Mouse (Mus musculus) c-Kit-positive CD71-positive TER-119-positive erythroid progenitor cells, embryonic 14.5 days (primary cell): ENCODE data around the gene Atp5d.

Source experiments
- DNase-seq: peaks from one replicate; pipeline ENCODE4 v3.0.0-alpha.2; 2013; ENCODE audit warnings: low spot score

Gene Atp5d

DNA sequence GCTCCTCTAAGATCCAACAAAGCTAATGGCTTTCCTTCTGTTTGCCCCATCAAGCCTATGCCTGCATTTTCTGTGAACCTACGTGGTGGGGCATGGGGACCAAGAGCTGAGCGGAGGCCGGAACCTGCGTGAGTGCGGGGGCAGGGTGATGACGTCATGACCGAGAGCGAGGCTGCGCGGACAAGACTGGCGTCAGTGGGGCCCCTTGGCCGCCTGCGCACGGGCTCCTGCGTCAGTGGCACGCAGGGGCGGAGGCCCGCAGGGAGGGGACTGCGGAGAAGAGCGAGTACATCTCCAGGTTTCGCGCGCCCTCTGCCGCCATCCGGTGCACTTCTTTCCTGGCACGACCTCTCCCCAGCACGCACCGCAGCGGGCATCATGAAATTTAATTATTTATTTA, 2.8 kb downstream of the Atp5d start:
- DNase-seq: peak; percentile 92

DNA sequence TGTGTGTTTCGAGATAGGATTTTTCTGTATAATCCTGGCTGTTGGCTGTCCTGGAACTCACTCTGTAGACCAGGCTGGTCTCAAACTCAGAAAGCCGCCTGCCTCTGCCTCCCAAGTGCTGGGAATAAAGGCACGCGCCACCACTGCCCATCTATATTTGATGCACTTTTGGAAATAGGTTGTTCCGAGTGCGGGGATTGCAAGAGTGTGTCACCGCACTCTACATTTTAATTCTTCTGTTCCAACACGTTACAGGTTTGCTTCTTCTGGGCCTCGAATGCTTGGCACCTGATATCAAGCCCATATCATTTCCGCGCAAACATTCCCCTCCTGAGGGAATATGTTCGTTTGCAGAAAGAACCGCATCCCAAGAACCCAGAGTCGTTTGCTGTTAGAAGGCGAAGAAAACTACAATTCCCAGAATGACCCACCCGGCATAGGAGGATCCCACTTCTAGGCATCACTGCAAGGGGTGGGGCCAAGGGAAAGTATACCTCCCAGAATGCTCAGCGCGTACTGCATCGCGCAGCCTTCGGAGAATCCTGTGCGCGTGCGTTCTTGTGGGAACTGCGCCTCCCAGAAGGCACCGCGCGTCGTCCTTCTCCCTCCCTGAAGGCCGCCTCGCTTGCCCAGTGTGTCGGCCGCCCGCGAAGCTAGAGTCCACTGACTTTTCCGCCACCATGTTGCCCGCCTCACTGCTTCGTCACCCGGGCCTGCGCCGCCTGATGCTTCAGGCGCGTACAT, 3.5 kb downstream of the Atp5d start:
- peak; percentile 98 for DNase-seq

DNA sequence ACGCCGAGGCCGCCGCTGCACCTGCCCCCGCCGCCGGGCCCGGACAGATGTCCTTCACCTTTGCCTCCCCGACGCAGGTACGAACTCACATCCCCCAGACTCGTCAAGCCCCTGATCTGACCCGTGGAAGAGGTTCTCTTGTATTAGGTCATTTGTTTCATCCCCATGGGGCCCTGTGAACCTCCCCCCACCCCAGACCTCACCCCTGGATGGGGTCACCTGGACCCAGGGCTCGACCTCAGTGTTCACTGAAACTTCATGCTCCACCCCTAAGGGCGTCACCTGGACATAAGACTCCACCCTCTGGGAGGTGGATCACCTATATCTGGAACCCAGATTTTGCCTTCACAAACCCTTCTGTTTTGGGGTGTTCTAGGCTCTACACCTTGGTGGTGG, 4.1 kb downstream of the Atp5d start:
- DNase-seq: no peak

- DNase-seq: no peak
These were observed 5.2 kb downstream of the Atp5d start for GRCm38 (mm10) chr10:80143664-80144063.

GRCm38 (mm10) chr10:80144159-80144558, 5.7 kb downstream of the Atp5d start:
- no peak for DNase-seq

GRCm38 (mm10) chr10:80144864-80145838, 6.7 kb downstream of the Atp5d start:
- no peak for DNase-seq

- DNase-seq: no peak
These were observed 7.5 kb downstream of the Atp5d start for GRCm38 (mm10) chr10:80145896-80146295.

- DNase-seq: no peak
These were observed 8.2 kb downstream of the Atp5d start for GRCm38 (mm10) chr10:80146568-80147011.

GRCm38 (mm10) chr10:80147146-80147718, 8.8 kb downstream of the Atp5d start:
- DNase-seq: no peak

GRCm38 (mm10) chr10:80147719-80148601, 9.5 kb downstream of the Atp5d start, which contains the start of gene Midn:
Gene Midn, plus strand, starts transcription at chr10:80148272.
- DNase-seq: no peak

- DNase-seq: peak; percentile 84
These were observed 10.3 kb downstream of the Atp5d start for GRCm38 (mm10) chr10:80148610-80149290.

GRCm38 (mm10) chr10:80149291-80150225, 11.1 kb downstream of the Atp5d start:
- DNase-seq: peak; percentile 94

- DNase-seq: no peak
These were observed 12.1 kb downstream of the Atp5d start for GRCm38 (mm10) chr10:80150226-80151210.

DNA sequence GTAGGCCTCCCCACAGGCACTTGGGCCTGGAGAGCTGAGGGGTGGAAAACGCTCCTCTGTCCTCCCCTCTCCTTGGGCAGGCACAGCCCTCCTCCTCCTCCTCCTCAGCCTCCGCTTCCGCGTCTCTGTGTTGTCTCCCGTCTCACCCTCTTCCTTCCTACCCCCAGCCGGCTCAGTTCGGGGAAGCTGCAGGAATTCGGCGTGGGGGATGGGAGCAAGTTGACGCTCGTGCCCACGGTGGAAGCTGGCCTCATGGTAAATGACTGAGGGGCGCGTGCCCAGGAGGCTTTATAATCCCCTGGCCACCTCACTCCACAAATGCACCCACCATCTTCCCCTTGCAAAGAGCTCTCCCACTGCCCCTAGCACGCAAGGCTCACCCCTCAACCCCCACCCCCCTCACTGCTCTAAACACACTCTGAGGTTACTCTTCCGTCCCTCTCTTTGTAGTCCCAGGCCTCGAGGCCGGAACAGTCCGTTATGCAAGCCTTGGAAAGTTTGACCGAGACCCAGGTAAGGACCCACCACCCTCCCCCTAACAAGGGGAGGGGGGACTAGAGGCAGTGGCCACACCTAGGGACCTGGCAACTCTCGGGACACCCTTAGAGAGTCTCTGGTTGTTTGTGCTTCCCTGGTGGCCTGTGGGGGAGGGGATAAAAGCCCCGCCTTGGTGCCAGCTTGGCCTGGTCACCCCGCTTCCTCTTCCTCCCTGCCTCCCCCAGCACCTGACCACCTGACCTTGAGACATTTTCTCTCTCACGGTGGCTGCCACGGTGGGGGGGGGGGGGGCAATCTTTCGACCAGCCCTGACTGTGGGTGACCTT, 13.0 kb downstream of the Atp5d start:
- no peak for DNase-seq

DNA sequence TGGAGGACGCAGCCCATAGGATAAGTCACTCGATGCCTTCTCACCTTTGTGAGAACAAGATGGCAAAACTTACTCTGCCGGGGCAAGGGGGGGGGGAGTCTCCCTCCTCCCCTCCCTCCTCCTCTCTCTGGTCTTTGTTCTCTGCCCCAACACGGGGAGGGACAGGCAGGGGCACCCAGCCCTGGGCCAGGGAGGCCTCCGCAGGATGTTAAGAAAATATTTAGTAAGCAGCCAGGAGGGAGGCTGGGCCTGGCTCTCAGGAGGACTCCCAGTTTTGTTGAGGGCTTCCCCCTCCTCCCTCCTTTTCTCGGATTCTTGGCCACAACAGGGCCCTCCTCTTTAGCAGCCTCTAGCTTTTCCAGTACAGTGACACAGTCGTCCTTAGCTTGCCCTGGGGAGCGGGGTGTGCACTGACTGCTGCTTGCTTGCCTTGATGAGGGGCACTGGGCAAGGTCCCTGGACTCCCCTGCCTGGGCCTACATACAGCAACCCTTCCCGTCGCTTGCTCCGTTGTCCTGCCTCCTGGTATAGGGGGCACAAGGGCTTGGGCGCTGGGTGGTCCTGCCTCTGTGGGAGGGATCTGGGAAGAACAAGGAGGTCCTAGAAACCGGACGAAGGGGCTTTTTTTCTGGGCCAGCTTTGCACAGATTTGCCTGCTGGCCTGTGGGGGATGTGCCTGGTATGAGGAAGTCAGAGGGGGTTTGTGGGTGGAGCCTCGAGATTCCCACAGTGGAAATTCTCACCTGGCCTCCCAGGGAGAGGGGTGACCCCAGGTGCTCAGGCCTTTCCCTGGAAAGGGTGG, 13.8 kb downstream of the Atp5d start:
- no peak for DNase-seq

GRCm38 (mm10) chr10:80152873-80153260, 14.4 kb downstream of the Atp5d start:
- DNase-seq: no peak

GRCm38 (mm10) chr10:80153713-80154112, 15.3 kb downstream of the Atp5d start:
- DNase-seq: no peak
